Mouse (Mus musculus) spleen, postnatal 14 days (tissue): ENCODE results near the gene Zswim3.
"Not testable (repeated sequence)": the region's sequence is repeated elsewhere in the genome, so short reads cannot be mapped to it uniquely, and the experiment has no call there.

Experiments used
- DNase-seq, 2 experiments: peaks; one replicate each; pipeline ENCODE4 v3.0.0; 2021 to 2022; ENCODE audit warnings: low spot score in 2 of 2

Gene Zswim3

DNA sequence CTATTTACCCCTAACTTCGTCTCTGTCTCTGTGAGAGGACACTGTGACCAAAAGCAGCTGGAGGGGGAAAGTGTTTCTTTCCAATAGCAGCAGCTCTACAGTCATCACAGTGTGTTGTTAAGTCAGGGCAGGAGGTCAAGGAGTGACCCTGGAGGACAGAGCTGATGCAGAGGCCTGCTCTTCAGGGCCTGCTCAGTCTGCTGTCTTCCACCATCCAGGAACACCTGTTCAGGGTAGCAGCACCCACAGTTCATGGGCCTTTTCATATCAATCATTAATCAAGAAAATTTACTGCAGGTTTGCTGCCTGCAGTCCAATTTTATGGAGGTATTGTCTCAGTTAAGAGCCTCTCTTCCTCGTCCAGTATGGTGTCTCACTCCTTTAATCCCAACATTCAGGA is 8.7 kb downstream of the Zswim3 start:
- DNase-seq: no peak

DNA sequence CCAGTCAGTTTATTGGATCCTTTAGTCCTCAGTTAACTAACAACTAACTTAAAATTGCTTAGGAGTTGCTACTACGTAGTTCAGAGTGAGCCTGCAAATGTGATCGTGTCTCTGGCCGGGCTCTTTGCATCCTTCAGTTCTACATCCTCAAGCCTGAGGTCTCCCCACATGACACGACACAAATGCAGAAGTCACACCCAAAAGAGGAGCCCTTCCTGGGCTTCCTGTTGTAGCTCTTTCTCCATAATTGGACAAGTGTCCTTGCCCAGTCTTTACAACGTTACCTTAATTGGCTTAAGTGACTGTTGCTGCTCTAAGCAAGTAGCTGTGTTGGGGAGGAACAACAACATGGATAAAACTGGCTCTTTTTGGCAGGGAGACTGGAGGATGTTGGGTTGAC is 10.4 kb downstream of the Zswim3 start:
- DNase-seq: no peak

DNA sequence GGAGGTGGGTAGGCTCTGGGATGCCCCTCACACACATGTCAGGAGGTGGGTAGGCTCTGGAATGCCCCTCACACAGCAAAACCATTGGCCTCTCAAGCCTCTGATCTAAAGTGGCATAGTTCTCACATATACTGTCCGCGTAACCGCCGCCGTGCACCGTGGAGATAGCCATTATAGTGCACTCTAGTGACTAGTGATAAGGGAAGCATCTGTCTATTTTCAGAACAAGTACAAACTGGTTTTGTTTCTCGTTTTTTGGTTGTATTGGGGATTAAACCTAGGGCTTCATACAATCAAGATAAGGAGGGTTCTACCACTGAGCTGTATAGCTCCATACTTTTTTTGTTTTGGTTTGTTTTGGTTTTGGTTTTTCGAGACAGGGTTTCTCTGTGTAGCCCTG is 10.9 kb downstream of the Zswim3 start:
- DNase-seq: no peak

DNA sequence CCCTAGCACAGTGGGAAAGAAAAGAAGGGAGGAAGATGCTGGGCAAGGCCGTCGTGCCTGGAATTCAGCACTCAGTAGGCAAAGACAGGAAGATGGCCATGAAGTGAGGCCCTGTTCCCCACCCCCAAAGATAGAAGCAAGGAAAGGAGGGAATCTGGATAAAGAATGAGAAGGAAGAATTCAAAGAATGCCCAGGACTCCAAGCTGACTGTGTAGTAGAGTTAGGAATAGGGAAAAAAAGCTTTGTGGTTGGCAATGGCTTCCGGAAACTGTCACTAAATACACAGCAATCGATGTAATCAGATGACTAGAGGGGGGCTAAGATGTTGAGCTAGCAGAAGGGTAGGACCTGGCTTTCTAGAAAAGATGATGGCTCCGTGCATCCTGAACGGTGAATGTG is 12.3 kb downstream of the Zswim3 start:
- no peak for DNase-seq

- DNase-seq: no peak
Observed at GRCm38 (mm10) chr2:164817703-164818102, 12.8 kb downstream of the Zswim3 start.

DNA sequence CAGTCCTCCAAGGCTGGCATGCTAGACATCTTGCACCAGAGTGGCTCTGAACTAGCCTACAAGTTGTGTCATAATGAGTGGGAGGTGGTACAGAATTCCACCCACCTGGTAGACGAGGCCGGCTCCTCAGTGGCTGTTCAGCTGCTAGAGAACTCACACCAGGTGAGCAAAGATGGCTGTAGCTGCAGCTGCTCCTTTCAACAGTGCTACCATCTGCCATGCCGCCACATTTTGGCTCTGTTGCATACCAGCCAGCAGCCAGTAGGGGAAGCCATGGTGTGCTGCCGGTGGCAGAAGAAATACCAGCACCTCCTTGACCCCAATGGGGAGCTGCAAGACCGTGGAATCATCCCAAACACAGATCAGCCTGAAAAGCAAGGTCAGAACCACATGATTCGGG is 16.2 kb downstream of the Zswim3 start:
- no peak for DNase-seq

DNA sequence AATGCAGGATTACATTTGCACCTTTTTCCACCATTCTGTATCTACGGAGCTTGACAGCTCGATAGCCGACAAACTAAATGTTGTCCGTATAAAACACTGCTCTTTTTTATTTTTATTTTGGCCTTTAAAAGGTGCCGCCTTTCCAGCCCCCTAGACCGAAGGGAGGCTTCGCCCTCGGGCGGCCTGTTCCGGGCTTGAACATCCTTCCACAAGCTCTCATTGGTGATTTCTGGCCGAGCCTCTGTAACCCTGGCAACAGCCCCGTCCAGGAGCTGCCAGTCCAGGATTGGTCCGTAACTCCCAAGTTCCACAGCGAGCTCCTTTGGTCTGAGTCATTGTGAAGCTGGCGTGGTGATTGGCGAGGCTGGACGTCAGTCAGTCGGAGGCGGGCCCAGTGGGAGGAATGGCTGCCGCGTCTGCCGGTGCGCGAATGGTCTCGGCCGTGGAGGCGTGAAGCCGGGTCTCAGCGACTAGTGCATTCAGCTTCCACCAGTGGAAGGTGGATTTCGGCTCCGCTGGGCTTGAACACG is 17.8 kb downstream of the Zswim3 start, which contains the start of gene Zswim1:
Zswim1 (plus strand) TSS at position 51 of the 530 bp plus-strand sequence.
- peak; percentile 100 for DNase-seq

DNA sequence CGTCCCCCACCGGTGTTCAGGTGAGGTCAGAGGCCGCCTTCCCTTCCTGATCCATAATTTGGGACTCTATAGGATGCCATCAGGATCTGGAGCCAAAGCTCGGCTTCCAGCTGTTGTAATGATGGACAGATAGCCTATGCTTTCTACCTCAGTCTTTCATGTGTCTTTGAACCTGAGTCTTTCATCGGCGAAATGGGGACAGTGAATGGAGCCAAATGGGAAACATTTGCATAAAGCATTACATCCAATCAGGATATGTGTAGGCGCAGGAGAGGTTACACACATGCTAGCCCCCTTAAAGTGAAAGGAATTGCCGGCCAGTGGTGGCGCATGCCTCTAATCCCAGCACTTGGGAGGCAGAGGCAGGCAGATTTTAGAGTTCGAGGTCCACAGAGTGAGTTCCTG is 18.3 kb downstream of the Zswim3 start:
- DNase-seq: no peak

GRCm38 (mm10) chr2:164823969-164824368 is 19.1 kb downstream of the Zswim3 start:
- DNase-seq: no peak

DNA sequence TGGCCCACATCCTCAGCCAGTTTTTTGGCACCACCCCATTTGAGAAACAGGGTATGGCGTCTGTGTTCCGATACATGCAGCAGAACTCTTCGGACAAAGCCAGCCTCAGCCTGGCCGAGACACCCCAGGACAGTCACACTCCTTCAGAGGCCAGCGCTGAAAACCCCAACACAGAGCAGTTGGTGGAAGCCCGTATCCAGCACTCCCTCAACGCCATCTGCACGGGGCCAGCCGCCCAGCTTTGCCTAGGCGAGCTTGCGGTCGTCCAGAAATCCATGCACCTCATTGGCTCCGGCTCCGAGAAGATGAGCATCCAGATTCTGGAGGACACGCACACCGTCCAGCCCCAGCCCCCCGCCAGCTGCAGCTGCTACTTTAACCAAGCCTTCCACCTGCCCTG is 20.6 kb downstream of the Zswim3 start:
- DNase-seq: no peak

DNA sequence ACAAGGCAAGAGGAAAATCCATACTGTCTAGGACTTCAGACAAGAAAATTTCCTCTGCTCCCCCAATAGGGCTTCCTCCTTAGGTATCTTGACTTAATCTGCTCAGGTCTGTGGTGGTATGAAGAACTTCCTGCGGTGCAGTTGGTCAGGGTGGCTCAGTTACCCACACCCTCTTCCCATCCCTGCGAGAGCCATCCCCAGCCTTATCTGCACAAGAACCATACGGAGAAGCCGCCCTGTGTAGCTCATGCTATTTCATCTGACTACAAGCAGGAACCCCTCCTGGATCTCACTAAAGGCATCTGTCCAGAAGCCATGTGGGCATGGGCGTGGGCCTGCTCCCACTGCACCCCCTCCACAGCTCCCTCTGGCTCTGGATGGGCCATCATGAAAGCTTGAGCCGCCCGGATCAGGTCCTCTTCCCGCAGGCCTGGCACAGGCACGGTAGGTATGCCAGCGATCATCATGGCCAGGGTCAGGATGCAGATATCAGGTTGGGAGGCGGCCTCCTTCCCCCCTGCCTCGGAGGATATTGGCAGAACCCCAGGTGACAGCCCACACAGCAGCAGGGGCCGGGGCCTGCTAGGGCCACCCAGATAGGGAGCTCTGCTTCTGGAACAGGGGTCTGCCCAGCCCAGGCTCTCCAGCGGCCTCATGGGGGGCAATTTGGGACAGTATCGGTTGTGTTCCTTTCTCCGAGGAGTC is 22.4 kb downstream of the Zswim3 start:
- DNase-seq: no peak

DNA sequence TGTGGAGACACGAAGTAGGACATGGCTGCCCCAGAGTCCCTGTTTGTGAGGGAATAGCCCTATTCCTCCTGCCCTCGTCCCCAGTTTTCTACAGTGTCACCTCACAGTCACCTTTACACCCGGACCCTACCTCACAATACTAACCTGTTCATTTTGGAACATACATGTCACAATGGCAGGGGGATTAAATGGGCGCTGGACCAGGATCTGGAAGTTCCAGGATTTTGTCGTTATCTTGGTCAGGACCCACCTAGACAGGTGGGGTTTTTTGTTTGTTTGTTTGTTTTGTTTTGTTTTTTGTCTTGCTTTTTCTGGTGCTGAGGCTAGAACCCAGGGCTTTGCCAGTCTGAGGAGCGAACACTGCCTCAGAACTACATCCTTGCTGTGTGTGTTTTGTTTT is 23.5 kb downstream of the Zswim3 start, which contains the start of gene Spata25:
Spata25 (minus strand) TSS at position 101 of the 400 bp plus-strand sequence.
- no peak for DNase-seq

DNA sequence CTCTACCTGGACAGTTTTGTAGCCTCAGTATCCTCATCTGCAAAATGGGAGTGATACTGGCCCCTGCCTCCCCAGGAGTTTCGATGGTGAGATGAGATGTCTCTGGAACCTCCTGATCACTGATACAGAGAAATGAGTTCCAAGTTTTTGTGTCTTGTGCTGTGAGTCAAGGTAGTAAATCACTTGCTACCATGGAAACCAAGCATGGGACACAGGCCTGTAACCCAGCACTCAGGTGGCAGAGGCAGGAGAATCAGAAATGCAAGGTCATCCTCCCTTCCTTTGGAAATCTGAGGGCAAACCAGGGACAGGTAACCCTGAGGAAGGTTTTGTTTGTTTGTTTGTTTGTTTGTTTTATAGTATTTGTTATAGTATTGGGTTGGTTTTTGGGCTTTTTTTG is 24.2 kb downstream of the Zswim3 start:
- DNase-seq: no peak

GRCm38 (mm10) chr2:164831029-164831428 is 26.1 kb downstream of the Zswim3 start:
- no peak for DNase-seq

DNA sequence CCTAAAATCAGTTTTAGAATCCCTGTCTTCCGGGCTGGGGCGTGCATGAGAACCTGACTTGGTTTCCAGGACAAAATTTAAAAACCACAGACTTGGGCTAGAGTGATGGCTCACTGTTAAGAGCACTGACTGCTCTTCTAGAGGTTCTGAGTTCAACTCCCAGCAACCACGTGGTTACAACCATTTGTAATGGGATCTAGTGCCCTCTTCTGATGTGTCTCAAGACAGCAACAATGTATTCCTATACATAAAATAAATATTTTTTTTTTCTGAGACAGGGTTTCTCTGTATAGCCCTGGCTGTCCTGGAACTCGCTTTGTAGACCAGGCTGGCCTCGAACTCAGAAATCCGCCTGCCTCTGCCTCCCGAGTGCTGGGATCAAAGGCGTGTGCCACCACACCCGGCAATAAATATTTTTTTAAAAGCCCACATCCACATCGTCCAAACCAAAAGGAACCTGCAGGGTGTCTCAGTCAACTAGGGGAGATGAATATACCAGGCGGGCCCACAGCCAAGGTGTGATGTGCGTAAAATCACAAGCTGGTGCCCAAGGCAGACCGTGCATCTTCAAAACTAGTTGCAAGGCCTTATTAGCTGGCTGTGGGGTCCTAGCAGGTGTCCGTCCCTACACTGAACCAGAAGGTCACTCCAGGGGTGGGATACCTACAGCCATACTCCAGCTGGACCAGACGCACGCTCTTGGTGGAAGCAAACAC is 27.3 kb downstream of the Zswim3 start:
- no peak for DNase-seq

GRCm38 (mm10) chr2:164832748-164833301 is 27.9 kb downstream of the Zswim3 start, which contains the start of gene Ctsa:
Ctsa (plus strand) TSS chr2:164832873.
- DNase-seq: peak; percentile 57 to 71

GRCm38 (mm10) chr2:164833314-164833959 is 28.5 kb downstream of the Zswim3 start, which contains the start of gene Neurl2:
Neurl2 (minus strand) TSS chr2:164833456.
- DNase-seq: peak; percentile 52 to 71

- DNase-seq: no peak
Observed at GRCm38 (mm10) chr2:164834531-164834930, 29.6 kb downstream of the Zswim3 start.

GRCm38 (mm10) chr2:164835164-164835563 is 30.3 kb downstream of the Zswim3 start:
- no peak for DNase-seq

DNA sequence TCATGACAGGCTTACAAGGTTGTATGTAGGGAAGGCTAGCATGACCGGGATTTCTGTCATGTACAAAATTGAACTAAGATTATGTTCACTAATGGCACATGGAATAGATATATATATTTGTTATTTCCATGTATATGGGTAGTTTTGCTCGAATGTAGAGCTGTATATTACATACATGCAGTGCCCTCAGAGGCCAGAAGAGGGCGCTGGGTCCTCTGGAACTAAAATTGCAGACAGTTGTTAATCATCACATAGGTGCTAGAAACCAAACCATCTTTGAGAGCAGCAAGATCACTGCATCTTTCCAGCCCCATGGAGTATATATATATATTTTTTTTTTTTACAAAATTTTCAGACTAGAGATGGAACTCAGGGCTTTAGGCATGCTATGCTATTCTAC is 40.9 kb downstream of the Zswim3 start:
- peak in 1 of 2 experiments; percentile 26 for DNase-seq

GRCm38 (mm10) chr2:164850061-164850460 is 45.2 kb downstream of the Zswim3 start:
- no peak for DNase-seq

- DNase-seq: not testable (repeated sequence)
Observed at GRCm38 (mm10) chr2:164855572-164855971, 50.7 kb downstream of the Zswim3 start.
